Mouse (Mus musculus): ENCODE results near the gene Sema3g.

Sema3g gene

DNA sequence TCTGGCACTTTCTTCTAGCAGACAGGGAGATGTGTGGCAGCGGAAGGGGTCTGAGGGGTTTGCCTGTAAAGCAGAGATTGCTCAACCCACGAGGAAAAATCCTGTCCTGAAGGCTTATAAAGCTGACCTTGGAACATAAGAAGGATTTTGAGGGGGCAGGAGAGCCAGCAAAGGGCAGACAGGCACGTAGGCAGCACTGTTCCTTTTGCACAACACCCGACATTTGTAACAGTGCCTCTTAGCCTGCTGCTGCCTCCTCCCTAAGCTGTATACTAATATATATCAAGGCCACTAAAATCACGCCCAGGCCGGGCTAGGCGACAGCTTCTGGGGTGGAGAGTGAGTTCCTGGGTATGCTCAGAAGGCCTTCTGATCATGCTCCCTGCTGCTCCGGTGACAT lies 12.8 kb downstream of the Sema3g start:
- DNase-seq (ENCODE audit: low read depth, low spot score): no peak

- no peak for DNase-seq (ENCODE audit: low read depth, low spot score)
These were observed 14.9 kb downstream of the Sema3g start for GRCm38 (mm10) chr14:31232404-31233069.

DNA sequence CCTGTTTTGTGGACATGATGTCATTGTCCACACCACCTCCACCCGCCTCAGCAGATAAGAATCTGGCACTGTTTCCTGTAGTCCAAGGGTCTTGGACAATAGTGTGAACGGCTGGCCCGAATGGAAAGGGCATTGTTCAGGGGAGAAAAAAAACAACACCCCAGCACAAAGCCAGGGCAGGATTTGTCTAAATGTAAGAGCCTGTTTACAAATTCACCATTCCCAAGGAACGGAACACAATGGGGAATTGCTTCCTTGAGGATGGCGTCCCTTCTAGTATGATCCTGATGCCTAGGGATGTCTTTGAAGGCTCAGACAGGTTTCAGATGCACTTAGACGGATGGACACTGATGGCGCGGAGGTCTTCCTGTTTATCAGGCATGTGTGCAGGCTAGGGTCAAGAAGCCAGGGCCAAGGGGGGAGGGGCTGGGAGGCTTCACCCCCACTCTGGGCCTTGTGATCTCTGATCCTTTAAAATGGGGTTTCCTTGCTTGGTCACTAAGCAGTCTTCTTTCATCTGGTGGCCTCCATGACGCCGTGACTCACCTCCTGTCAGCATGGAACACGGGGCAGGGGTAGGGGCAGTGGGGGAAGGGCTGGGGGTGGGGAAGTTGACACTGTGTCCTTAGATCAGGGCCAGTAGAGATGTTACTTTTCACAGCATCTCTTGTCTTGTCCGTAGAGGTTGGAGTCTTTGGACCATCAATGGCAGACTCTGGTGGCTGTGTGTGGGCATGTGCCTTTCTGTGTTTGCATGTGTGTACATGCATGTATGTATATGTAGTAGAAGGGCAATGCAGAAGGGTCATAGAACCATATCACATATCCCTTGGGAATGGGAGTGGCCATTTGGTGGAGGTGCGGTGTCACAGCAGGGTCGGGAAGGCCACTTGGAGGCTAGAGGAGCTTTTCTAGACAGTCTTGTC lies 15.7 kb downstream of the Sema3g start:
- no peak for DNase-seq (ENCODE audit: low read depth, low spot score)

DNA sequence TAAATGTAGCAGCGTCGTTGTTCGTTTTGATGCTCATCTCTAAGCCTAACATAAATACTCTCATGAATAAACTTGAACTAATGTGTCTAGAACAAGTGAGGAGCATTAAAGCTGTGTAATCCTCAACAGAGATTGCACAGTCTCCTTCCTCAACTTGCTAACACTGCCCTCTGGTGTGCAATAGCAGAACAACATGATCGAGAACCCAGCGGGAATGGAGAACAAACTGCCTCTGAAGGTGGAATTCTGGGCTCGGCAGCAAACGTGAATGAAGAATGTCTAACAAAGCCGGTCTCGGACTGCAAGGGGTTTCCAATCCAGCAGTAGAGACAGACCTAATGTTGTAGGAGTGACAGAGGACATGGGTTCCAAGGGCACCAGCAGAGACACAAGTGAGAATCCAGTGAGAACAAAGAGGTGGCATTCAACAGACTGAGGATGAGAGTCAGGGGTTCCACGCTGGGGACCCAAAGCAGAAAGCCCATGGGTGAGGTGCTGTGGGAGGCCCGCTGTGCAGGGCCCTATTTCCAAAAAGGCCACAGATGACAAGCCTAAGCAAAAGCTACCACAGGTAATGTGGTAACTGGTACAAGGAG lies 16.4 kb downstream of the Sema3g start:
- DNase-seq (ENCODE audit: low read depth, low spot score): peak; percentile 46

DNA sequence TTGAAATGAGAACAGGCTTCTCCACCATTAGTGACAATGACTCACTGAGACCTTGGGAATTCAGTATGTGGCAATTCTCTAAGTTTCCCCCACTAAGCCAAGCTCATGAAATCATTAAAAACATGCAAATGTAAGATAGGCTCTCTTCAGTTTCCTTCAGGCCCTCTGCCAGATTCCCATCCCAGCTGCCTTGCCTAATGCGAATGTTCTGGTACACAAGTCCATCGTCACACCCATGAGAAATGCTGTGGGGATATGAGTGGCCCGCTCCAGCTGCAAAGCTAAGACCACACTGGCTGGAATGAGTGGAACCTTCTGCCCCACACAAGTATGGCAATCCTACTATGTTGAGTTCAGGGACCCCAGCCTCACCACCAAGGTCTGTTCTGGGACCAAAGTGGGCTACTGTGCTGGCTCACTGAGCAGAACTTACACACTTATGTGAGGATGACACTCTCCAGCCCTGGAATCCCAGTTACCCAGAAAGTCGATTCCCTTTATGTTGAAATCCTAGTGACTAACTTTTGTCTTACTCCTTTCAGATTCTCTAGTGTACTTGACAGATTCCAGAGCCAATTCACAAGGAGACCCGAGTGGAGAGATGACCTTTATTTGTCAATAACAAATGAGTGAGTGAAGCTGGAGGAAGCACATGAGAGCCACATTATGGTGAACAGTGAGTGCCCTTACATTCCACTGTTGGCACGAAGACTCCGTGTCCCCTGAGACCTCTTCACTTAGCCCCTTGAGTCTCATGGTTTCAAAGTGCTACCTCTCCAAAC lies 19.6 kb downstream of the Sema3g start:
- no peak for DNase-seq (ENCODE audit: low read depth, low spot score)

- no peak for DNase-seq (ENCODE audit: low read depth, low spot score)
These were observed 22.9 kb downstream of the Sema3g start for GRCm38 (mm10) chr14:31240528-31240927.

DNA sequence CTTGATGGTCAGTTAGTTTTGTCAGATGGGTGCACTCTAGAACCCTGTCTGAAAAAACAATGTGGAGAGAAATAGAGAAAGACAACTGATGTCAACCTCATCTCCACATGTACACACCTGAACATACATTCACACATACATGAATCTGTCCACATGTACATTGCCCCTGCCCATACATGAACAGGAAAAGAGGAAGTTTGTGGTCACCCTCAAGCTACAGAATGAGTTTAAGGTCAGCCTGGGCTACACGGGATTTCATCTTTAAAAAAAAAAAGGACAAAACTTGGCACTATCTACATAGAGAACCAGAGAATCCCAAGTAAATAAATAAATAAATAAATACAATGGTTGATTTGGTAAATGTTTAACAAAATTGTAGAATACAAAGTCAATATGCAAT lies 27.1 kb downstream of the Sema3g start:
- DNase-seq (ENCODE audit: low read depth, low spot score): no peak

DNA sequence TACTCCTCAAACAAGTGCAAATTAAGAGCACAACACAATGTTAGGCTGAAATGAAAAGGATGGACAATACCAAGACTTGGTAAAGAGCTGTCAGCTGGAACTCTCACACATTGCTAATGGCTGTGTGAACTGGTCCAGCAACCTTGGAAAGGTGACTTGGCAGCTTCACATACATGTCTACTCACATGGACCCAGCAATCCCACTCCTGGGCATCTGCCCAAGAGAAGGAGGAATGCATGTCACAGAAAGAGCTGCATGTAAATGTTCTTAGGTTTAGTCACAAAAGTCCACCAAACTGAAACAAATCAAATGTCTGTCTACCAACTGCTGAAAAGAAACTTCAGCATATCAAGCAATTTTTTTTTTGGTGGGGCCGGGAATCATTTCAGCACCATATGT lies 28.3 kb downstream of the Sema3g start:
- no peak for DNase-seq (ENCODE audit: low read depth, low spot score)

GRCm38 (mm10) chr14:31248396-31248795 lies 30.7 kb downstream of the Sema3g start:
- no peak for DNase-seq (ENCODE audit: low read depth, low spot score)

GRCm38 (mm10) chr14:31250222-31251083 lies 32.8 kb downstream of the Sema3g start:
- peak; percentile 25 for DNase-seq (ENCODE audit: low read depth, low spot score)

GRCm38 (mm10) chr14:31251084-31251604 lies 33.5 kb downstream of the Sema3g start, which contains the start of the genes Phf7 and Bap1:
Phf7 (minus strand) TSS chr14:31251317.
Bap1 (plus strand) TSS chr14:31251450.
- DNase-seq (ENCODE audit: low read depth, low spot score): peak; percentile 89

GRCm38 (mm10) chr14:31251626-31252025 lies 34.0 kb downstream of the Sema3g start:
- DNase-seq (ENCODE audit: low read depth, low spot score): no peak

- no peak for DNase-seq (ENCODE audit: low read depth, low spot score)
These were observed 34.4 kb downstream of the Sema3g start for GRCm38 (mm10) chr14:31252091-31252490.

DNA sequence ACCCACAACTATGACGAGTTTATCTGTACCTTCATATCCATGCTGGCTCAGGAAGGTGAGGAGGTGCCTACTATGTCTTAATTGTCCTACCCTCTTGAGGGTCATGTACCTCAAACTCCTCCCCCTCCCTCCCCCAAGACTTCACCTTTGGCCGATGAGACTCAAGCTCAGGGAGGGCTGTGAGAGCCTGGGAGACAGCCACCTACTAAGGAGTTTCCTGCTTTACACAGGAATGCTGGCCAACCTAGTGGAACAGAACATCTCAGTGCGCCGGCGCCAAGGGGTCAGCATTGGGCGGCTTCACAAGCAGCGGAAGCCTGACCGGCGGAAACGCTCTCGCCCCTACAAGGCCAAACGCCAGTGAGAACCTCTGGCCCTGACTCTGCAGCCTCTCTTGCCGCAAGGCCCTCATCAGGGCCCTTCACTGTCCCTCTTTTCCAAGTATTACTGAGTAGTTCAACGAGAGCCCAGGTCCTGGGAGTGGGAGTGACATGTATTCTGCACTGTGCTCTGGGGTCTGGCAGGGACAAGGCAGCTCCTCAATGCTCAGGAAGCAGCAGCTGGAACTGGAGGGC lies 40.9 kb downstream of the Sema3g start:
- no peak for DNase-seq (ENCODE audit: low read depth, low spot score)

- peak; percentile 66 for DNase-seq (ENCODE audit: low read depth, low spot score)
These were observed 42.7 kb downstream of the Sema3g start for GRCm38 (mm10) chr14:31260374-31260773.

DNA sequence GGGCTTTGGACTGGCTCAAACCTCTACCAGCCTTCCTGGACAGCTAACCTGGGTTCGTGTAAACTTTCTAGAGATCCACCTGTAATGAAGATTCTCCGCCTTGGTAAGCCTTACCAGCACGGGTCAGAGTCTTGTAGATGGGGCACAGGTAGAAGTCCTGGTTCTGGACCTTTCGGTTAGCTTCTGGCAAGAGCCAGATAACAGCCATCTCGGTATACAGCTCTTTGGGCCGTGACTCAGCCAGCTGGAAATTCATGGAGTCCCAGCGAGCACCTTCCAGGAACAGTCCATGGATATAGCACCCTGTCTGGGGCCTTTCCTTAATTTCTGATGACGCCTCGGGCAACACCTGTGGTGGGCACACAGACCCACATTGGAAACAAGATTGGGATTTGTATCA lies 43.3 kb downstream of the Sema3g start:
- DNase-seq (ENCODE audit: low read depth, low spot score): peak; percentile 52

- DNase-seq (ENCODE audit: low read depth, low spot score): no peak
These were observed 50.0 kb downstream of the Sema3g start for GRCm38 (mm10) chr14:31267649-31268048.

DNA sequence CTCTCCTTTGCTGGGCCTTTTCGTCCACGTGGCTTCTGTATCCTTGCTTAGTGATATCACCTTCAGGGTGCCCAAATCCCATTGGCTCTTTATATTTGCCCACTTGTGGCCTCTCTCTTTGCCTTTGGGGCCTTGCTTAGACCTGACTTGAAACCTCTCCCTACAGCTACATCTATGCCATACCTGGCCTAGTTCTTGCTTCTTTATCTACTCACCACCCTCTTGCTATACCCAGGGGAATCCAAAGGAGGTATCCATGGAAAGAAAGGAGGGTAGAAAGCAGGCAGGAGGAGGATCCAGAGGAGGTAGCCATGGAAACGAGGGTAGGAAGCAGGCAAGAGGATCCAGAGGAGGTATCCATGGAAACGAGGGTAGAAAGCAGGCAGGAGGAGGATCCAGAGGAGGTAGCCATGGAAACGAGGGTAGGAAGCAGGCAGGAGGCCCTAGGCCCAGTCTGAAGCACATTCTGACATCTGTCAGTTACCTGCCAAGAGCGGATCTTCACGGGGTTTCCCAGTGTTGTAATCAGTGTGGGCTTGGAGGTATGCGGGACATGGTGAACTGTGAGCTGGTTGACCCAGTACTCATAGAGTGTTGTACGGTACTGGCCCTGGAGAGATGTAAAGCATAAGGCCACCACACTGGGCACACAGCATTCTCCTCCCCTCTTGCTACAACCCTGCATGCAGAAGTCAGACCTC lies 50.8 kb downstream of the Sema3g start:
- DNase-seq (ENCODE audit: low read depth, low spot score): no peak

DNA sequence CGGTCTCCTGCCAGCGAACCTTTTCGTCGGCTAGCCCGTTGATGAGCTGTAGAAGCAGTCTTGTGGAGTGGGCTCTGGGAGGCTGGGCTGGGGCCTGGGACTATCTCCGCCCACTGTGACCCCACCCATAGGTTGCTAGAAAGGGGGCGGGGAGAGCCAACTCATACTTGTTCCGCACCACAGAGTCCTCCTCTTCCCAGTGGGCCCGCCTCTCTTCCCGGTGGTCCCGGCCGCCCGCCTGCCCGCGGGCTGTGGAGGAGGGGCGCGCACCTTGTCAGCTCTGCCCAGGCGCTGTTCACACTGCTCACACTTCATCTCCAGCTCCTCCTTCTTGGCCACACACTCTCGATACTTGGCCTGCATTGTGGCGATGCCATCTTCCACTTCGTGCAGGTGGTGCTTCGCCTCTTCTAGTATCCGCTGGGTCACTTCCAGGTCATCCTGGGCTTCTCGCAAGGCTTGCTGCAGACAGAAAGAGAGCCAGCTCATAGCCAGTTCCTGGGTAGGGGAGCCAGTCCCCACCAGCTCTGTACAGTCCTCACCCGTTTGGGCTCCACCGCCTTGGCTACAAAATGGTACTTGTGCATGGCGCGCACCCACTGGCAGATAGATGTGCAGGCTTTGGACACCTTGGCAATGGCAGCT lies 51.9 kb downstream of the Sema3g start:
- no peak for DNase-seq (ENCODE audit: low read depth, low spot score)

Data from c-Kit-negative CD71-positive TER-119-positive erythroid progenitor cells, embryonic 14.5 days (primary cell).